Mouse (Mus musculus) cerebellum, postnatal 25 days (tissue): ENCODE results near the gene Krt20.

Source experiments
- DNase-seq, 2 experiments: peaks; one replicate each; pipeline ENCODE4 v3.0.0; 2021; ENCODE audit warnings: mixed read lengths in 2 of 2

Krt20 gene

GRCm38 (mm10) chr11:99399956-99400549 is 37.9 kb downstream of the Krt20 start:
- DNase-seq = no peak

GRCm38 (mm10) chr11:99398832-99399231 is 39.1 kb downstream of the Krt20 start:
- DNase-seq = no peak

DNA sequence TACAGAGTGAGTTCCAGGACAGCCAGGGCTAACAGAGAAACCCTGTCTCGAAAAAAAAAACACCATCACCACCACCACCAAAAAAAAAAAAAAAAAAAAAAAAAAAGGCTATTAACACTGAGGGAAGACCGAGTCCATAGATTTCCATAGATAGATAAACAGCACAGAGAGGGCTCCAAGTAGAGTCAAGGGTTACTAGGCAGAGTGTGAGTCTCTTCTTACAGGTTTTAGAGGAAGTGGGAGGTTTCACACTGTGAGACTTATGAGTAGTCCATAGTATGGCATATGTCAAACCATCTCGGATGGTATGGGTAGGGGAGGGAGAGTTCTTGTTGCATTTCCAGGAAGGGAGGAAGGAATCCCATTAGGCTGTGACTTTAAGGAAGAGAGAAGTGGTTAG is 39.9 kb downstream of the Krt20 start:
- DNase-seq = no peak

GRCm38 (mm10) chr11:99396661-99397060 is 41.3 kb downstream of the Krt20 start:
- DNase-seq = no peak

DNA sequence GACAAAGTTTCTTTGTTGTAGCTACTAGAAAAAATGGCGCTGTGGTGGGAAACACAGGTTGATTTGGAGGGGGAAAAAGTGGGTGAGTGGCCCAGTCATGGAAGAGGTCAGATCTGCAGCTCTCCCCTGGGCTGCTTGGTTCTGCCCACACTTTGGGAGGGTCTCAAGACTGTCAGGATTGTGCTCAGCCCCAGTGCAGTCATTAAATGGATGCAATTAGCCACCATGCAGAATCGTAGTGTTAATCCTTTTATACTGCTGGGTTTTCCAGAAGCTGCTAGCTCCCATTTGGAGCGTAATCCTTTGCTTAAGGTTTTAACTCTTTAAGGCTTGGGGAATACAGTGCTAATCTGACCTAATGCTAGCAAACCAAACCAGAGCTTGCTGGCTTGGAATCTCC is 41.9 kb downstream of the Krt20 start:
- no peak for DNase-seq

DNA sequence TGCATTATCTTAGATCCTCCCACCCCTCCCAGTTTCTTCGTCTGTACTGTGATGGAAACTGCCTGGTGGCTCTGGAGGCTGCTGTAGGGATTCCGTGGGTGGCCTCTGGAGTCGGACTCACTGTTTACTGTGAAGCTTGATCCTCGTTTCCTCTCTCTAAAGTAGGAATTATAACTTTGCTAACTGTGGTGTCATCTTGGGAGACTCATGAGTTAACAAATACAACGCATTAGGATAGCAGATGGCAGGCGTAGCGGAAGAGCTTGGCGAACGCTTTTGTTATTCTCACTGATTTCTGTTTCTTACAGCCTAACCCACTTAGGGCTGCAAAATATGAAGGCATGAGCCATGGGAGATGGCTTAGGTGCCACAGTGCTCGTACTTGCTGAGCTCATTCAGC is 45.5 kb downstream of the Krt20 start:
- no peak for DNase-seq

- peak in 1 of 2 experiments; percentile 42 for DNase-seq
Measured at GRCm38 (mm10) chr11:99391375-99391774, 46.6 kb downstream of the Krt20 start.

DNA sequence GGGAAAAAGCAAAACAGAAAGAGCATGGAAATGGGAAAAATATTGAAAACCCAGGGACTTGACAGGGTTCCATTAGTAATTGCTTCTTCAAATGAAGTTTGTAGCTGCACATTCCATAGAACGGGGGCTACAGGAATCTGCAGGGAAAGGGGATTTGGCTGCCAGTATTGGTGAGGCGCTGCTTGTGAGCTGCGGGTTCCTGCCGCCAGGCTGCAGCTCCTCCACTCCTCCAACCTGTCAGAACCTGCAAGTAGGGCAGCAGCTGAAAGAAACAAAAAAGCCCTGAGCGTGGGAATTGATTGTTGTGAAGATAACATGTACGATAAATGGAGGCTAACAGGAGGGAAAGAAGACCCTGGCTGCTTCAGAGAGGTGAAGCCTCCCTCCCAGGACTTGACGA is 47.1 kb downstream of the Krt20 start:
- DNase-seq = peak in 1 of 2 experiments; percentile 29

DNA sequence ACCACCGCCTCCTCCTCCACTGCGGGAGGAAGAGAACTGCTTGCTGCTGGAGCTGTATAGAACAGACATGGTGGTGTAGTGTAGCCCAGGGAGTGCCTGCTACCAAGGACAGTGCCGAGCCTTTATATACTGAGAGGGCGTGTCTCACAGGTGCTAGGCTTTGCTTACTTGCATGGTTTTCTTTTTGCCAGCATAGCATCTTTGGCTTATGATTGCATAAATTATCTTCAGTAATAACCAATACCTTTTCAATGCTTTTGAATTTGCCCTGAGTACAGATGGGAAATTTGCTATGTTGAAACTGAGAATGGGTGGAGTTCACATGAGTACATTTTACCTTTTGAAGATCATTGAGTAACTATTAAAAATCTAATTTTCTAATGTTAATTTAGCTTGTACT is 48.7 kb downstream of the Krt20 start, which contains the start of gene Krt10:
Gene Krt10, minus strand, starts transcription at position 101 of the 400 bp plus-strand sequence.
- no peak for DNase-seq

DNA sequence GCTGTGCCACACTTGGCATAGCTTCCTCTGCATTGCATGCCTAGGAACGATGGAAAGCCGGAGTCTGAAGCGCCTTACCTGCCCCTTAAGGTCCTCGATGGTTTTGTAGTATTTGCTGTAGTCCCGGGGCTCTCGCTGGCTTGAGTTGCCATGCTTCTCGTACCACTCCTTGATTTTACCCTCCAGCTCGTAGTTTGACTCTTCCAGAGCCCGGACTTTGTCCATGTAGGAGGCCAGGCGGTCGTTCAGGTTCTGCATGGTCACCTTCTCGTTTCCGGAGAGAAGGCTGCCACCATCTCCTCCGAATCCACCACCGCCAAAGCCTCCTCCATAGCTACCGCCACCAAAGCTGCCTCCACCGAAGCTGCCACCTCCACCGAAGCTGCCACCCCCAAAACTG is 49.3 kb downstream of the Krt20 start:
- no peak for DNase-seq

DNA sequence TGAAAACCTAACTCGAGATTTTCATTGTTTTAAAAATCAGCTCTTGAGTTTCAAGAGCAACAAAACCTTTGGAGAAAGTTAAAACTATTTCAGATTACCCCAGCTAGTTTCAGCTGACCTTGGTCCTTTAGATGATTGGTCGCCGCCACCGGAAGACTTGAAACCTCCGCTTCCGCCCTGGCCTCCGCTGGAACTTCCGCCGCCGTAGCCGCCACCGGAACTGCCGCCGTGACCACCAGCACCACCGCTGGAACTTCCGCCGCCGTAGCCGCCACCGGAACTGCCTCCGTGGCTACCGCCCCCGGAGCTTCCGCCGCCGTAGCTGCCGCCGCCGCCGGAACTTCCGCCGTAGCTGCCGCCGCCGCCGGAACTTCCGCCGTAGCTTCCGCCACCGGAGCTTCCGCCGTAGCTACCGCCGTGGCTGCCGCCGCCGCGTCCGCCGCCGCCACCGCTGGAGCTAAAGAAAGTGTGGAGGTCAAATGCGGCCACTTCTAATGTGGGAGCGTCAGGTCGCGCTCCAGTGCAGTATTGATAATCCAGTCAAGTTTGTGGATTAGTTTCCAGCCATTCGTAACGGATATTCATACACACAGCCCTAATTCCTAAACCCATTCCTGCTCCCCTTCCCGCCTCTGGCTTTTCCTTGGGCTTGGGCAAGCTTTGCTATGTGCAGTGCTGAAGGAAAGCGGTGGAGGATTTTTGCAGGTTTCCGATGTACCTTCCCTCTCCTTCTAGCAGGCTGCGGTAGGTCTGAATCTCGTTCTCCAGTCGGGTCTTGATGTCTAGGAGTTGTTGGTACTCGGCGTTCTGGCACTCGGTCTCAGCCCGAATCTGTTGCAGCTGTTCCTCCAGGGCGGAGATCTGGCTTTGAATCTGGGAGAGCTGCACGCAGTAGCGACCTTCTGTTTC is 51.9 kb downstream of the Krt20 start:
- DNase-seq = peak; percentile 93 to 95

DNA sequence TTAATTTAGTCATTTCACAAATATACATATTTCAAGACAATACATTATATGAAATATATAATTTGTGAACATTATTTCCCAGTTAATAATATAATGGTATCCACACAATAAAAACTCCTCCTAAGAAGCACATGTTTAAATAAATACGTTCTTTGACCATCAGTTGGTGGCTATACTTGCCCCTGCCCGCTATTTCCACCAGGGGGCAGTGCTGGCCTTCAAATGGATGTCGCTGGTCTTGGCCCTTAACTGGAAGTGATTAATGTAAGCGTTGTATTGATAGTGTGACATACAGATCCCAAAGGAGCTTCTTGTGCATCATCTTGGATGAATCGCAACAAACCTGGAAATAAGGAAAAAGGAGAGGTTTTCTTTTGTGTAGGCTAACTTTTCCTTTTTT is 58.4 kb downstream of the Krt20 start:
- peak; percentile 73 to 85 for DNase-seq
